Mouse (Mus musculus) lung, adult 2 months (tissue): ENCODE data around the gene Gpr6.

Experiments used
- CTCF ChIP-seq: fragments of 200-500 bp; IDR thresholded peaks from 2 replicates; pipeline ENCODE4 v1.5.1; 2011; ENCODE audit warnings: mild to moderate bottlenecking, low read length, control low read depth; ENCODE audit not compliant: insufficient read depth
- POLR2A ChIP-seq: fragments of 200-500 bp; IDR thresholded peaks from 2 replicates; pipeline ENCODE4 v1.6.1; 2011; ENCODE audit warnings: low read depth, mild to moderate bottlenecking, control low read depth, low read length, borderline replicate concordance; ENCODE audit errors: extremely low read depth

GRCm38 (mm10) chr10:41038476-41038875 is 33.6 kb downstream of the Gpr6 start:
- TF ChIP-seq CTCF (no peak), POLR2A (no peak)
